Mouse (Mus musculus) sigmoid colon, adult 10 weeks (tissue): ENCODE data around the gene Ascc1. TPM values are rescaled to one million over a fixed set of nuclear protein-coding genes. Genes with fewer than 3 reads are reported as not detected.

Source experiments
- polyA plus RNA-seq: library from polyadenylated mRNA; stranded (reverse); fragments of 350-450 nt; fragmentation: Illumina TruSeq; extraction: RNeasy Lipid Tissue Mini Kit (QIAGEN cat#74804); gene quantifications from one replicate; pipeline ENCODE4 v1.2.3, GENCODE M21; 2014; ENCODE audit warnings: low read depth, low replicate concordance

Gene Ascc1
- 8.9 TPM for polyA plus RNA-seq

GRCm38 (mm10) chr10:60002673-60003212 is at the start of gene Ascc1, which contains the start of gene Anapc16:
Ascc1 (plus strand) TSS chr10:60002805.
Anapc16 (minus strand) TSS chr10:60003135.

GRCm38 (mm10) chr10:60106146-60106530 is 103.5 kb downstream of the Ascc1 start, which contains the start of gene Spock2:
Spock2 (plus strand) TSS chr10:60106219.

Other genes starting within 250 kb of the Ascc1 start
- gene Dnajb12, start 123.2 kb upstream of the Ascc1 start, polyA plus RNA-seq = 7.2 TPM
- gene Ddit4, start 51.0 kb upstream of the Ascc1 start, polyA plus RNA-seq = 18.5 TPM
- 29.8 TPM for gene Anapc16, start 330 bp downstream of the Ascc1 start, polyA plus RNA-seq
- 3.2 TPM for gene Spock2, start 103.4 kb downstream of the Ascc1 start, polyA plus RNA-seq
- 1.8 TPM for gene Chst3, start 216.5 kb downstream of the Ascc1 start, polyA plus RNA-seq